Mouse (Mus musculus) midbrain, embryonic 15.5 days (tissue): ENCODE results near the gene Cyb561d1. TPM values are rescaled to one million over a fixed set of nuclear protein-coding genes. Genes with fewer than 3 reads are reported as not detected.

ENCODE experiments used
- ATAC-seq: fragments of 200-750 bp; cut with Nextera tagmentation; replicated peaks from 2 replicates; pipeline ENCODE4 v1.8.0; 2017; ENCODE audit warnings: moderate TSS enrichment
- H3K27ac ChIP-seq: fragments of 300-500 bp; sonication (generic); 2 replicates; pipeline ENCODE4 v1.5.1; 2015; ENCODE audit warnings: mild to moderate bottlenecking, inconsistent platforms
- H3K27me3 ChIP-seq: fragments of 300-500 bp; sonication (generic); replicated peaks from 2 replicates; pipeline ENCODE4 v1.6.1; 2015; ENCODE audit warnings: inconsistent platforms
- H3K36me3 ChIP-seq: fragments of 300-500 bp; sonication (generic); replicated peaks from 2 replicates; pipeline ENCODE4 v1.6.1; 2015; ENCODE audit warnings: inconsistent platforms
- H3K4me1 ChIP-seq: fragments of 300-500 bp; sonication (generic); 2 replicates; pipeline ENCODE4 v1.6.1; 2015; ENCODE audit warnings: inconsistent platforms
- H3K4me2 ChIP-seq: fragments of 300-500 bp; sonication (generic); 2 replicates; pipeline ENCODE4 v1.6.1; 2015; ENCODE audit warnings: inconsistent platforms, mild to moderate bottlenecking, moderate library complexity
- H3K4me3 ChIP-seq: fragments of 300-500 bp; sonication (generic); 2 replicates; pipeline ENCODE4 v1.5.1; 2015; ENCODE audit warnings: mild to moderate bottlenecking, inconsistent platforms
- H3K9ac ChIP-seq: fragments of 300-500 bp; sonication (generic); 2 replicates; pipeline ENCODE4 v1.6.1; 2015; ENCODE audit warnings: mild to moderate bottlenecking, inconsistent platforms
- H3K9me3 ChIP-seq: fragments of 300-500 bp; sonication (generic); 2 replicates; pipeline ENCODE4 v1.6.1; 2016; ENCODE audit warnings: inconsistent platforms
- WGBS: fragments of 180-500 bp; shearing (Covaris S2); methylation state at CpG from one replicate; pipeline ENCODE4 v1.1.7; 2015; ENCODE audit warnings: mixed read lengths; 5-methylcytosine and 5-hydroxymethylcytosine counted together
- polyA plus RNA-seq: library from polyadenylated mRNA; unstranded; fragments of >200 nt; fragmentation: Nextera tagmentation; extraction: Ambion mirVana; gene quantifications from 2 replicates; pipeline ENCODE4 v1.2.1, GENCODE M21; 2015

Gene Cyb561d1
- polyA plus RNA-seq, 1 experiment from 2014 or later = 4.6 TPM

GRCm38 (mm10) chr3:108211845-108212244 is 10.8 kb upstream of the Cyb561d1 start:
- 68% methylated on average over 6 of the region's 6 CpGs for WGBS
- H3K9me3 ChIP-seq = no peaks in the 10 kb centered on the region
- peak overlapping the region; percentile 67 for H3K4me3 ChIP-seq
- H3K9ac ChIP-seq = peak overlapping the region; percentile 60; the same call in 1 of the 2 replicates
- peaks cover 23% of the 10 kb centered on the region for H3K4me1 ChIP-seq
- peak overlapping the region; percentile 59 for H3K4me2 ChIP-seq
- H3K27ac ChIP-seq = peak overlapping the region; percentile 97
- 0 out of 2 replicates have a peak, but pooled peaks cover 4% of the 10 kb centered on the region for H3K36me3 ChIP-seq
- ATAC-seq = no peak
- H3K27me3 ChIP-seq = no peaks in the 10 kb centered on the region

- Histone ChIP-seq H3K9me3 (no peaks in the 10 kb centered on the region), H3K9ac (peak within 1 kb of the TSS; percentile 65), H3K4me2 (peak within 1 kb of the TSS; percentile 87), H3K27ac (peak within 1 kb of the TSS; percentile 97), H3K4me1 (peaks cover 23% of the 10 kb centered on the region), H3K27me3 (no peaks in the 10 kb centered on the region), H3K36me3 (peaks cover 10% of the 10 kb centered on the region), H3K4me3 (peak within 1 kb of the TSS; percentile 67)
- peak; percentile 92 for ATAC-seq
- 0% methylated on average over 14 of the region's 14 CpGs for WGBS
Observed at GRCm38 (mm10) chr3:108210771-108211139, 9.7 kb upstream of the Cyb561d1 start, which contains the start of gene Atxn7l2. Gene Atxn7l2, minus strand, starts transcription at chr3:108210934.

- Histone ChIP-seq H3K27ac (peak overlapping the region; percentile 97), H3K4me3 (peak overlapping the region; percentile 67), H3K9me3 (no peaks in the 10 kb centered on the region), H3K4me1 (peaks cover 23% of the 10 kb centered on the region), H3K4me2 (peak overlapping the region; percentile 87), H3K36me3 (peaks cover 16% of the 10 kb centered on the region), H3K27me3 (no peaks in the 10 kb centered on the region), H3K9ac (peak overlapping the region; percentile 65)
- ATAC-seq = peak; percentile 96
- under 1% methylated on average over 72 of the region's 72 CpGs for WGBS
Observed at GRCm38 (mm10) chr3:108209946-108210770, 9.1 kb upstream of the Cyb561d1 start.

- H3K4me3 ChIP-seq = peak overlapping the region; percentile 67
- H3K4me2 ChIP-seq = peak overlapping the region; percentile 87
- H3K4me1 ChIP-seq = peaks cover 23% of the 10 kb centered on the region
- peak overlapping the region; percentile 65 for H3K9ac ChIP-seq
- peak overlapping the region; percentile 97 for H3K27ac ChIP-seq
- 3% methylated on average over 8 of the region's 8 CpGs for whole genome bisulfite sequencing
- no peaks in the 10 kb centered on the region for H3K27me3 ChIP-seq
- no peak for ATAC-seq
- no peaks in the 10 kb centered on the region for H3K9me3 ChIP-seq
- peaks cover 17% of the 10 kb centered on the region for H3K36me3 ChIP-seq
Observed at GRCm38 (mm10) chr3:108209536-108209935, 8.5 kb upstream of the Cyb561d1 start.

- no peak overlapping the region; the same call in 1 of the 2 replicates for H3K27ac ChIP-seq
Observed at GRCm38 (mm10) chr3:108209001-108209400, 8.0 kb upstream of the Cyb561d1 start.

GRCm38 (mm10) chr3:108206731-108207375 is 5.8 kb upstream of the Cyb561d1 start:
- H3K27me3 ChIP-seq = no peaks in the 10 kb centered on the region
- H3K4me3 ChIP-seq = no peak overlapping the region
- ATAC-seq = no peak
- H3K9me3 ChIP-seq = no peaks in the 10 kb centered on the region
- H3K4me1 ChIP-seq = peaks cover 22% of the 10 kb centered on the region
- no peak overlapping the region for H3K27ac ChIP-seq
- WGBS = 92% methylated on average over 15 of the region's 15 CpGs
- H3K9ac ChIP-seq = no peak overlapping the region
- H3K4me2 ChIP-seq = no peak overlapping the region
- H3K36me3 ChIP-seq = peaks cover 17% of the 10 kb centered on the region

More at GRCm38 (mm10) chr3:108209001-108209400, 8.0 kb upstream of the Cyb561d1 start:
- ATAC-seq = no peak
- 48% methylated on average over 3 of the region's 3 CpGs for WGBS
- H3K9ac ChIP-seq = peak overlapping the region; percentile 65
- no peaks in the 10 kb centered on the region for H3K9me3 ChIP-seq
- H3K4me1 ChIP-seq = peaks cover 23% of the 10 kb centered on the region
- H3K4me2 ChIP-seq = peak overlapping the region; percentile 87
- peak overlapping the region; percentile 67 for H3K4me3 ChIP-seq
- peaks cover 17% of the 10 kb centered on the region for H3K36me3 ChIP-seq
- H3K27me3 ChIP-seq = no peaks in the 10 kb centered on the region

- H3K4me2 ChIP-seq = no peak overlapping the region
- H3K27ac ChIP-seq = no peak overlapping the region
- no peak overlapping the region for H3K9ac ChIP-seq
- H3K9me3 ChIP-seq = no peaks in the 10 kb centered on the region
- H3K36me3 ChIP-seq = peaks cover 17% of the 10 kb centered on the region
- H3K27me3 ChIP-seq = no peaks in the 10 kb centered on the region
- peaks cover 28% of the 10 kb centered on the region for H3K4me1 ChIP-seq
- H3K4me3 ChIP-seq = no peak overlapping the region
- no peak for ATAC-seq
- 89% methylated on average over 8 of the region's 8 CpGs for WGBS
Observed at GRCm38 (mm10) chr3:108205601-108206000, 4.6 kb upstream of the Cyb561d1 start.

- no peak for ATAC-seq
- no peaks in the 10 kb centered on the region for H3K9me3 ChIP-seq
- no peak overlapping the region for H3K4me2 ChIP-seq
- no peaks in the 10 kb centered on the region for H3K27me3 ChIP-seq
- no peak overlapping the region for H3K9ac ChIP-seq
- peaks cover 17% of the 10 kb centered on the region for H3K36me3 ChIP-seq
- WGBS = 88% methylated on average over 11 of the region's 11 CpGs
- no peak overlapping the region for H3K4me3 ChIP-seq
- H3K27ac ChIP-seq = no peak overlapping the region
- peaks cover 37% of the 10 kb centered on the region for H3K4me1 ChIP-seq
Observed at GRCm38 (mm10) chr3:108204470-108204869, 3.5 kb upstream of the Cyb561d1 start.

- Histone ChIP-seq H3K9me3 (no peaks in the 10 kb centered on the region), H3K4me2 (no peak overlapping the region), H3K9ac (no peak overlapping the region), H3K4me1 (peaks cover 30% of the 10 kb centered on the region), H3K36me3 (peaks cover 17% of the 10 kb centered on the region), H3K4me3 (no peak overlapping the region), H3K27ac (no peak overlapping the region), H3K27me3 (no peaks in the 10 kb centered on the region)
- ATAC-seq = no peak; the same call in 1 of the 2 replicates
- WGBS = 77% methylated on average over 11 of the region's 11 CpGs
Observed at GRCm38 (mm10) chr3:108203621-108204325, 2.8 kb upstream of the Cyb561d1 start.

- H3K4me2 ChIP-seq = no peak overlapping the region
- 95% methylated on average over 13 of the region's 13 CpGs for WGBS
- H3K27ac ChIP-seq = no peak overlapping the region
- H3K4me1 ChIP-seq = peaks cover 24% of the 10 kb centered on the region
- peaks cover 17% of the 10 kb centered on the region for H3K36me3 ChIP-seq
- no peaks in the 10 kb centered on the region for H3K27me3 ChIP-seq
- no peaks in the 10 kb centered on the region for H3K9me3 ChIP-seq
- no peak overlapping the region for H3K9ac ChIP-seq
- H3K4me3 ChIP-seq = no peak overlapping the region
- ATAC-seq = no peak
Observed at GRCm38 (mm10) chr3:108203212-108203611, 2.2 kb upstream of the Cyb561d1 start.

GRCm38 (mm10) chr3:108202506-108202905 is 1.5 kb upstream of the Cyb561d1 start:
- ATAC-seq = no peak
- Histone ChIP-seq H3K4me3 (no peak overlapping the region), H3K9ac (no peak overlapping the region), H3K9me3 (no peaks in the 10 kb centered on the region), H3K4me1 (peaks cover 21% of the 10 kb centered on the region), H3K27me3 (no peaks in the 10 kb centered on the region), H3K36me3 (peaks cover 17% of the 10 kb centered on the region), H3K4me2 (no peak overlapping the region), H3K27ac (no peak overlapping the region)

GRCm38 (mm10) chr3:108199231-108199630 is 1.8 kb downstream of the Cyb561d1 start:
- 94% methylated on average over 6 of the region's 6 CpGs for WGBS
- Histone ChIP-seq H3K27ac (no peak overlapping the region), H3K4me3 (no peak overlapping the region), H3K36me3 (no peaks in the 10 kb centered on the region; the same call in 1 of the 2 replicates), H3K27me3 (no peaks in the 10 kb centered on the region), H3K4me2 (no peak overlapping the region), H3K9me3 (no peaks in the 10 kb centered on the region), H3K4me1 (peaks cover 40% of the 10 kb centered on the region), H3K9ac (no peak overlapping the region)
- ATAC-seq = no peak
